Mouse (Mus musculus) kidney, adult 2 months (tissue): ENCODE measurements around the gene Galnt18. TPM values are rescaled to one million over a fixed set of nuclear protein-coding genes. Genes with fewer than 3 reads are reported as not detected.

Source experiments
- DNase-seq: peaks from one replicate; pipeline ENCODE4 v3.0.0; 2021
- H3K27ac ChIP-seq: fragments of 200-500 bp; 2 replicates; pipeline ENCODE4 v1.5.1; 2012; ENCODE audit warnings: low read depth, low read length, control low read depth, inconsistent platforms; ENCODE audit not compliant: insufficient read depth
- H3K27me3 ChIP-seq: fragments of 200-500 bp; replicated peaks from 2 replicates; pipeline ENCODE4 v1.6.1; 2012; ENCODE audit warnings: mild to moderate bottlenecking, moderate library complexity, low read length, inconsistent platforms; ENCODE audit not compliant: control insufficient read depth, insufficient read depth
- H3K36me3 ChIP-seq: fragments of 200-500 bp; 2 replicates; pipeline ENCODE4 v1.6.1; 2012; ENCODE audit warnings: mild to moderate bottlenecking, moderate library complexity, low read length, inconsistent platforms; ENCODE audit not compliant: control insufficient read depth, insufficient read depth
- H3K4me1 ChIP-seq: fragments of 200-500 bp; 2 replicates; pipeline ENCODE4 v1.6.1; 2011; ENCODE audit warnings: low read length; ENCODE audit not compliant: control insufficient read depth, insufficient read depth
- H3K4me3 ChIP-seq: fragments of 200-500 bp; 2 replicates; pipeline ENCODE4 v1.5.1; 2011; ENCODE audit warnings: mild to moderate bottlenecking, low read depth, low read length, control low read depth; ENCODE audit not compliant: insufficient read depth
- CTCF ChIP-seq: fragments of 200-500 bp; conservative IDR thresholded peaks from 2 replicates; pipeline ENCODE4 v1.5.1; 2011; ENCODE audit warnings: low read depth, mild to moderate bottlenecking, control low read depth, low read length, moderate library complexity, mixed read lengths; ENCODE audit not compliant: insufficient read depth, insufficient read length
- POLR2A ChIP-seq: fragments of 200-500 bp; IDR thresholded peaks from one replicate; pipeline ENCODE4 v1.6.1; 2011; ENCODE audit warnings: low read depth, low read length, control low read depth
- WGBS: fragments of 180-500 bp; shearing (Covaris S2); methylation state at CpG from one replicate; pipeline ENCODE4 v1.1.7; 2018; 5-methylcytosine and 5-hydroxymethylcytosine counted together
- polyA plus RNA-seq: library from polyadenylated mRNA; depleted of rRNA; stranded (reverse); fragments of >200 nt; gene quantifications from 2 replicates; pipeline ENCODE4 v1.2.3, GENCODE M21; 2012

Gene Galnt18
- polyA plus RNA-seq, 1 experiment: 34.9 TPM

GRCm38 (mm10) chr7:111787921-111788320 is 8.1 kb upstream of the Galnt18 start:
- H3K4me3 ChIP-seq: no peak overlapping the region
- H3K27me3 ChIP-seq: no peaks in the 10 kb centered on the region
- WGBS: 57% methylated on average over 2 of the region's 2 CpGs
- DNase-seq: no peak
- H3K27ac ChIP-seq: no peak overlapping the region
- no peaks in the 10 kb centered on the region for H3K4me1 ChIP-seq
- H3K36me3 ChIP-seq: no peaks in the 10 kb centered on the region
- TF ChIP-seq POLR2A (no peak), CTCF (no peak)

GRCm38 (mm10) chr7:111785478-111785877 is 5.7 kb upstream of the Galnt18 start:
- DNase-seq: no peak
- no peak overlapping the region for H3K4me3 ChIP-seq
- TF ChIP-seq POLR2A: no peak
- no peak for TF ChIP-seq CTCF
- H3K36me3 ChIP-seq: no peaks in the 10 kb centered on the region
- H3K27me3 ChIP-seq: no peaks in the 10 kb centered on the region
- no peak overlapping the region for H3K27ac ChIP-seq
- peaks cover 4% of the 10 kb centered on the region; the same call in 1 of the 2 replicates for H3K4me1 ChIP-seq
- 89% methylated on average over 8 of the region's 8 CpGs for WGBS

GRCm38 (mm10) chr7:111782126-111782525 is 2.3 kb upstream of the Galnt18 start:
- Histone ChIP-seq H3K27ac (no peak overlapping the region), H3K4me1 (peaks cover 13% of the 10 kb centered on the region), H3K4me3 (no peak overlapping the region), H3K36me3 (no peaks in the 10 kb centered on the region), H3K27me3 (no peaks in the 10 kb centered on the region)
- peak; percentile 71 for DNase-seq
- TF ChIP-seq POLR2A (no peak), CTCF (peak; percentile 85)
- 58% methylated on average over 5 of the region's 5 CpGs for WGBS

GRCm38 (mm10) chr7:111781316-111781715 is 1.5 kb upstream of the Galnt18 start:
- Histone ChIP-seq H3K36me3 (no peaks in the 10 kb centered on the region), H3K4me1 (peaks cover 22% of the 10 kb centered on the region), H3K27me3 (no peaks in the 10 kb centered on the region), H3K27ac (no peak overlapping the region), H3K4me3 (no peak overlapping the region)
- 76% methylated on average over 6 of the region's 6 CpGs for WGBS
- peak; percentile 62 for DNase-seq
- TF ChIP-seq POLR2A: no peak
- TF ChIP-seq CTCF: no peak

- H3K4me1 ChIP-seq: peaks cover 25% of the 10 kb centered on the region
- H3K4me3 ChIP-seq: peak overlapping the region; percentile 75
- TF ChIP-seq CTCF (no peak), POLR2A (no peak)
- no peaks in the 10 kb centered on the region for H3K27me3 ChIP-seq
- WGBS: 10% methylated on average over 27 of the region's 27 CpGs
- no peaks in the 10 kb centered on the region for H3K36me3 ChIP-seq
- peak; percentile 47 for DNase-seq
- H3K27ac ChIP-seq: peak overlapping the region; percentile 85
These were observed 831 bp downstream of the Galnt18 start for GRCm38 (mm10) chr7:111778789-111779503.

- Histone ChIP-seq H3K36me3 (no peaks in the 10 kb centered on the region), H3K27ac (peak overlapping the region; percentile 85), H3K27me3 (no peaks in the 10 kb centered on the region), H3K4me1 (peaks cover 25% of the 10 kb centered on the region), H3K4me3 (peak overlapping the region; percentile 75)
- TF ChIP-seq POLR2A (no peak), CTCF (no peak)
- peak; percentile 42 for DNase-seq
- 31% methylated on average over 7 of the region's 7 CpGs for WGBS
These were observed 1.6 kb downstream of the Galnt18 start for GRCm38 (mm10) chr7:111778212-111778611.

GRCm38 (mm10) chr7:111777186-111777585 is 2.6 kb downstream of the Galnt18 start:
- peak; percentile 80 for DNase-seq
- no peaks in the 10 kb centered on the region for H3K27me3 ChIP-seq
- peak overlapping the region; percentile 9; the same call in 1 of the 2 replicates for H3K4me3 ChIP-seq
- H3K36me3 ChIP-seq: no peaks in the 10 kb centered on the region
- no peak for TF ChIP-seq CTCF
- TF ChIP-seq POLR2A: no peak
- 42% methylated on average over 2 of the region's 2 CpGs for WGBS
- peaks cover 35% of the 10 kb centered on the region for H3K4me1 ChIP-seq
- H3K27ac ChIP-seq: peak overlapping the region; percentile 85
